Mouse (Mus musculus) hindbrain, embryonic 11.5 days (tissue): Measurements from ENCODE around the gene Adamtsl1. TPM values are rescaled to one million over a fixed set of nuclear protein-coding genes. Genes with fewer than 3 reads are reported as not detected.

Experiments used
- ATAC-seq: fragments of 200-750 bp; cut with Nextera tagmentation; 2 replicates; pipeline ENCODE4 v1.8.0; 2017; ENCODE audit warnings: mild to moderate bottlenecking, moderate TSS enrichment, moderate library complexity; ENCODE audit not compliant: low FRiP score
- DNase-seq: peaks from one replicate; pipeline ENCODE4 v3.0.0-alpha.2; 2015; ENCODE audit warnings: low spot score
- H3K27ac ChIP-seq: fragments of 300-500 bp; sonication (generic); 2 replicates; pipeline ENCODE4 v1.5.1; 2014; ENCODE audit warnings: mild to moderate bottlenecking, low read depth, low read length
- H3K27me3 ChIP-seq: fragments of 300-500 bp; sonication (generic); 2 replicates; pipeline ENCODE4 v1.6.1; 2014; ENCODE audit warnings: mild to moderate bottlenecking, low read length, moderate library complexity, mixed read lengths; ENCODE audit not compliant: control insufficient read depth, insufficient read depth
- H3K36me3 ChIP-seq: fragments of 300-500 bp; sonication (generic); 2 replicates; pipeline ENCODE4 v1.6.1; 2014; ENCODE audit warnings: mild to moderate bottlenecking, low read length, moderate library complexity, mixed read lengths; ENCODE audit not compliant: control insufficient read depth, insufficient read depth
- H3K4me1 ChIP-seq: fragments of 300-500 bp; sonication (generic); replicated peaks from 2 replicates; pipeline ENCODE4 v1.6.1; 2014; ENCODE audit warnings: low read length, mixed read lengths; ENCODE audit not compliant: control insufficient read depth, insufficient read depth
- H3K4me2 ChIP-seq: fragments of 300-500 bp; sonication (generic); replicated peaks from 2 replicates; pipeline ENCODE4 v1.6.1; 2014; ENCODE audit warnings: mild to moderate bottlenecking, low read depth, low read length
- H3K4me3 ChIP-seq: fragments of 300-500 bp; sonication (generic); 2 replicates; pipeline ENCODE4 v1.5.1; 2014; ENCODE audit warnings: low read depth, low read length
- H3K9ac ChIP-seq: fragments of 300-500 bp; sonication (generic); 2 replicates; pipeline ENCODE4 v1.6.1; 2014; ENCODE audit warnings: low read depth, low read length
- H3K9me3 ChIP-seq: fragments of 300-500 bp; sonication (generic); 2 replicates; pipeline ENCODE4 v1.6.1; 2016; ENCODE audit warnings: low read length; ENCODE audit not compliant: control insufficient read depth
- WGBS: fragments of 180-500 bp; shearing (Covaris S2); extraction: QIAGEN DNeasy Blood & Tissue Kit; methylation state at CpG from one replicate; pipeline ENCODE4 v1.1.7; 2014; 5-methylcytosine and 5-hydroxymethylcytosine counted together
- polyA plus RNA-seq: library from polyadenylated mRNA; unstranded; fragments of >200 nt; fragmentation: Nextera tagmentation; extraction: Ambion mirVana; gene quantifications from 2 replicates; pipeline ENCODE4 v1.2.1, GENCODE M21; 2014

The Adamtsl1 gene
- polyA plus RNA-seq, 1 experiment from 2014 or later, result 11.1 TPM

DNA sequence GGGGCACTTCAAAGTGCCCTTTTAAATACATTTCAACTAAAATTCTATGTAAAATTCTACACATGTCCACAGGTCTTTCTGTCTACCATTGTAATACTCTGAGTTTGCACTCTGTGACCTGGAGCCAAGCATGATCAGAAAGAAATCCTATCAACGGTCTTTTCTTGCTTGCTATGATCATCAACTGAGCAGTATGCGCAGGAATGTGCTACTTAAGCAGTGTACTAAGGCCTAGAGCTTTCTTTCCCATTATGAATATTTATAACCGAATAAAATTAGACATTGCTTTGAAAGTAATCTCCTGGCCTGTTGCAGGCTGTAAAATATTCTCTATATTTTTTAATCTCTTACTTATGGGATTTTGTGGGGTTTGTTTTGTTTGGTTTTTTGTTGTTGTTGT is 248.7 kb downstream of the Adamtsl1 start:
- no peaks in the 10 kb centered on the region for H3K4me1 ChIP-seq
- no peak for ATAC-seq
- no peaks in the 10 kb centered on the region for H3K27me3 ChIP-seq
- H3K4me3 ChIP-seq, result no peak overlapping the region
- H3K36me3 ChIP-seq, result no peaks in the 10 kb centered on the region
- no peak for DNase-seq
- WGBS, result 86% methylated on average over 3 of the region's 3 CpGs
- no peak overlapping the region for H3K9ac ChIP-seq
- no peak overlapping the region for H3K27ac ChIP-seq
- H3K4me2 ChIP-seq, result no peak overlapping the region
- H3K9me3 ChIP-seq, result no peaks in the 10 kb centered on the region

DNA sequence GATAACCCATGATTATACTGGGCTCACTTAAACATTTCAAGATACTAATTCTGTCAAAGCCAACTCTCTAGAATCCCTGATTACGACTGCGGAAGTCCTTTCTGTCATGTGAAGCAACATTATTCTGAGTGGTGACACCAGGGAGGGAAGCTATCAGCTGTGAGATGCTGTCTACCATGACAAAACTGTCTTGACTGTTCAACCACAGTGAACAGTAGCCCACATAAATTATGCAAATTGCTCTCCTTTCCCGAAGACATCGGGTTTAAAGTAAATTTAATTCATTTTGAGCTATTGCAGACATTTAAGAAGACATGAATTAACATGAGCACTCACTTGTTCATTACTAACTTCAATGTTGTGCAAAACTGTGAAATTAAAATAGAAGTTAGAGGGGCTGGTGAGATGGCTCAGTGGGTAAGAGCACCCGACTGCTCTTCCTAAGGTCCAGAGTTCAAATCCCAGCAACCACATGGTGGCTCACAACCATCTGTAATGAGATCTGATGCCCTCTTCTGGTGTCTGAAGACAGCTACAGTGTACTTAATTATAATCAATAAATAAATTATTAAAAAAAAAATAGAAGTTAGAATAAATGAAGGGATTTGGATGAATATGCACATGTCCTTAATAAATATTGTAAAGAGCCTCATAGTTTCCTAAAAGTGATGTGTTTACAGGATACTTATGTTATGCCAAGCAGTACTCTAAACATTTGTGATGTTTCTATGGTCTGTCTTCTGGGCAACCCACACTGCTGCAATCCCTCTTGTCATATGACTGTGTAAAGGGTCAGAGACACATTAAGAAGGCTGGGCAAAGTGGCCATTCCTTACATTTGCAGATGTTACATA is 249.4 kb downstream of the Adamtsl1 start:
- Histone ChIP-seq H3K36me3 (no peaks in the 10 kb centered on the region), H3K9ac (no peak overlapping the region), H3K27ac (no peak overlapping the region), H3K4me3 (no peak overlapping the region), H3K27me3 (no peaks in the 10 kb centered on the region), H3K4me2 (no peak overlapping the region), H3K9me3 (no peaks in the 10 kb centered on the region), H3K4me1 (no peaks in the 10 kb centered on the region)
- 72% methylated on average over 5 of the region's 5 CpGs for WGBS
- ATAC-seq, result peak; percentile 22; the same call in 1 of the 2 replicates
- no peak for DNase-seq

DNA sequence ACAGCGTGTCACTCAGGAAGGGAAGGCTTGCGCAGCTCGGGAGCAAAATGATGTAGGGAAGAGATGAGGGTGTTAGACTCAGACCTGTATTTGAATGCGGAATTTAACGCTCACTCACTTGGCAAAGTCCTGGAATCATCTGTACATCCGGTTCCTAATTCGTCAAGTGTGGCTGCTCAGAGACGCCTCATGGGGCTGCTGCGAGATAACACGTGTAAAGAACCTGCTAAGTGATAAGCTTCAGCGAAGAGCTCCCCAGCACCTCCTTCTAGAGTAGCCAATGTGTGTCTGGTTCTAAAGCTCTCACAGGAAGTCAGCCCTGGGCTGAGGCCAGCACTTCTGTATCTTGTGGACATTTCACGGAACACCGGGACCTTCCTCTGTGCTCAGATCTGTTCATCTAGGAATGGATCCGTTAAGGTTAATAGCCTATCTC is 250.1 kb downstream of the Adamtsl1 start:
- H3K27ac ChIP-seq, result no peak overlapping the region
- no peak overlapping the region for H3K9ac ChIP-seq
- H3K4me3 ChIP-seq, result no peak overlapping the region
- H3K36me3 ChIP-seq, result no peaks in the 10 kb centered on the region
- no peaks in the 10 kb centered on the region for H3K4me1 ChIP-seq
- H3K4me2 ChIP-seq, result no peak overlapping the region
- no peak for DNase-seq
- no peaks in the 10 kb centered on the region for H3K27me3 ChIP-seq
- no peaks in the 10 kb centered on the region for H3K9me3 ChIP-seq
- no peak for ATAC-seq
- WGBS, result 92% methylated on average over 14 of the region's 14 CpGs

DNA sequence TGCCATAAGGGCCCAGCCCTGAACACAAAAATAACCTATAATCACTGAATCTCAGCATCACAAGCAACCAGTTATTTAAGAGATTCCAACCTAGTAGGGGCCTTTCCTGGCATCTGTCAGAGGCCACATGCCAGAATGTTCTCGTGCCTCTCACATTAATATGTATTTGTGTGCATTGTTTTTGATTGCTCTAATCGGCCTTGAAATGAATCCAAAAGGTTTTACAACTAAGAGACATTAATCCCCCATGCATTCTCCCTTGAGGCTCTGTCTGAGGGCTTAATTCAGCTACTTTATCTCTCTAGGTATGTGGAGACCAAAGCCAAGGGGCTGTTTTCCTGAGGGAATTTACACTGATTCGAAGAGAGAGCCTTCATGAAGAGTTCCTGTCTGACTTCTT is 250.5 kb downstream of the Adamtsl1 start:
- no peak for ATAC-seq
- WGBS, result 73% methylated on average over 3 of the region's 3 CpGs
- H3K9ac ChIP-seq, result no peak overlapping the region

DNA sequence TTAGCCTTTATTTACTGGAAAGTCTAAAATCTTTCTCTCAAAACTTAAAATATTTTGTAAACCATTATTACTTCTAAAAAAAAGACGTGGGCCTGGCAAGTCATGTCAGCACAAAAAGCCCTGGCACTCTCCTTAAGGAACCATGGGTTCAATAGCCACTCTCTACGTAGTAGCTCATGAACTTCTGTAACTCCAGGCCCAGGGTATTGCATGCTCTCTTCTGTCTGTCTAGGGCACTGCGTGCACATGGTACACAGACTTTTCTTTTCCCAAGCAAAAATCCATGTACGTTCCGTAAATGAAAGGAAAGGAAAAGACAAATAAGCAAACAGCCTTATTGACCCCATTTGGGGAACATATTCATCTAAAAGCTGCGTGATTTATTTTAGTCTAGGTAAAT is 253.7 kb downstream of the Adamtsl1 start:
- WGBS, result 71% methylated on average over 6 of the region's 6 CpGs
- no peak overlapping the region for H3K4me2 ChIP-seq
- ATAC-seq (no peak), DNase-seq (no peak)
- H3K9ac ChIP-seq, result no peak overlapping the region
- no peaks in the 10 kb centered on the region for H3K4me1 ChIP-seq
- no peaks in the 10 kb centered on the region for H3K36me3 ChIP-seq
- H3K27ac ChIP-seq, result no peak overlapping the region
- H3K9me3 ChIP-seq, result no peaks in the 10 kb centered on the region
- no peaks in the 10 kb centered on the region for H3K27me3 ChIP-seq
- H3K4me3 ChIP-seq, result no peak overlapping the region

More for the DNA sequence above, 250.5 kb downstream of the Adamtsl1 start:
- H3K4me2 ChIP-seq, result no peak overlapping the region
- DNase-seq, result no peak
- no peak overlapping the region for H3K27ac ChIP-seq
- H3K9me3 ChIP-seq, result no peaks in the 10 kb centered on the region
- no peaks in the 10 kb centered on the region for H3K27me3 ChIP-seq
- H3K4me3 ChIP-seq, result no peak overlapping the region
- H3K4me1 ChIP-seq, result no peaks in the 10 kb centered on the region
- no peaks in the 10 kb centered on the region for H3K36me3 ChIP-seq

DNA sequence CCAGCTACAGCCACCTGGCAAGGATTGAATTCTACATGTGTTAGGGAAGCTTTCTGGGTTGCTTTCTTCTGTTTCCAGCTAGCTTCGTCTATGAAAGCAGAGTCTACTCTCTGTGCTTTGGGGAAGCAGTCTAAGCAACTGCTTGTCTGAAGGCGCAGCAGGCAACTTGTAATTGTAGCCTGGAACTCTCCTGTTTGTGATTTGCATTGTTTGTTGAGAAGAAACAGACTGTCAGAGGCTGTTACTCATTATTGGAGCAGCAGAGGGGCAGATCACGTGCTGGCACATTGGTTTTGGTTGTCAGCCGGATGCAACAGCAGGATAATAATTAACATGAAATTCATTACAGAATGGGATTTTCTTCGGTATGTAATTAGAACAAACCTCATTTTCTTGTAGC is 254.1 kb downstream of the Adamtsl1 start:
- ATAC-seq, result no peak
- Histone ChIP-seq H3K4me1 (no peaks in the 10 kb centered on the region), H3K27me3 (no peaks in the 10 kb centered on the region), H3K9ac (no peak overlapping the region), H3K9me3 (no peaks in the 10 kb centered on the region), H3K36me3 (no peaks in the 10 kb centered on the region), H3K27ac (no peak overlapping the region), H3K4me2 (no peak overlapping the region), H3K4me3 (no peak overlapping the region)
- 26% methylated on average over 5 of the region's 5 CpGs for WGBS
- peak; percentile 17 for DNase-seq

DNA sequence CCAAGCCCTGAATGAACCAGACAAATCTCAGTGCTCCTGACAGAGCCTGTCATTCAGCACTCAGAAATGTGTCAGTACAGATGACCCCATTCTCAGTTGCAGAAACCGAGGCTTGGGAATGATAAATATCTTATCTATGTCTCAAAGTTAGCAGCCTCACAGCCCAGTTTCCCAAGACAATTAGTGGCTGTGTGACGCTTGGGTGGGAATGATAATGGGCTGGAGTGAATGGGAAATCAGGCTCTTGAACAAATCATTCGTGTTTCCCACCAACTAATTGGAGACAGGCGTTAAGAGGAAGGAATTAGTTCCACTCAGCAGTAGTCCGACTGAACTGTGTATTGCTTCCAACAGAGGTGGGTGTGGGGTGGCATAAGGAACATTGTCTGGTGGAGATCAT is 268.5 kb downstream of the Adamtsl1 start:
- 14% methylated on average over 5 of the region's 5 CpGs for WGBS
- Histone ChIP-seq H3K27ac (no peak overlapping the region), H3K9me3 (no peaks in the 10 kb centered on the region), H3K4me2 (no peak overlapping the region), H3K4me3 (no peak overlapping the region), H3K36me3 (no peaks in the 10 kb centered on the region), H3K9ac (no peak overlapping the region), H3K27me3 (peaks cover 10% of the 10 kb centered on the region), H3K4me1 (no peaks in the 10 kb centered on the region)
- ATAC-seq (peak; percentile 73), DNase-seq (peak; percentile 35)

DNA sequence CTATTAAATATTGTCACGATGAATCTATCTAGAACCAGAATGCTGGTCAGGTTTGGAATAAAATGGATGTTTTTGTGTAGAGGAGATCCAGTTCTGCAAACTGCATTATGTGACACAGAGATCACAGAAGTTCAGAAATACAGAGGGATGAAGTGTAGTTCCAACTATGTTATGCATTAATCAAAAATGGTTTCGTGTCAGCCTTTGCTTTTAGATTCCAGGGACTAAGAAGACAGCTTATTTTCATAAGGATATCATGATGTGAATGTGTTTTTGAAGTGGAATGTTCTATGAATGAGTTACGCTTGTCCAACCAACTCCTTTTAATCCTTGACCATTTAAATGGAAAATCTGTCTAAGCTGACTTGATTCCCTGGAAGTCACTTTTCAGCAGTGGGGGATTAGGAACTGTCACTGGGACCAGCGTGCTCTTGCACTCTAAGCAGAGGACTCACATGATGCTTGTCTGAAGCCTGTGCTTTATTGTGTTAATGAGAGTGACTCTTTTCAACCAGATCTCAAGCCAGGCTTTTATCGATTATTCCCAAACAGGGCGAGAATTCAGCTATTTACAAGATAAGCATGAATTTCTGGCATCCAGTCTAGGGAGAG is 269.9 kb downstream of the Adamtsl1 start:
- no peak overlapping the region for H3K4me2 ChIP-seq
- H3K4me3 ChIP-seq, result no peak overlapping the region
- no peaks in the 10 kb centered on the region for H3K36me3 ChIP-seq
- H3K27me3 ChIP-seq, result peaks cover 10% of the 10 kb centered on the region
- H3K27ac ChIP-seq, result no peak overlapping the region
- no peaks in the 10 kb centered on the region for H3K4me1 ChIP-seq
- H3K9ac ChIP-seq, result no peak overlapping the region
- DNase-seq, result peak; percentile 6
- peak; percentile 51; the same call in 1 of the 2 replicates for ATAC-seq
- H3K9me3 ChIP-seq, result no peaks in the 10 kb centered on the region
- 37% methylated on average over 6 of the region's 6 CpGs for WGBS

DNA sequence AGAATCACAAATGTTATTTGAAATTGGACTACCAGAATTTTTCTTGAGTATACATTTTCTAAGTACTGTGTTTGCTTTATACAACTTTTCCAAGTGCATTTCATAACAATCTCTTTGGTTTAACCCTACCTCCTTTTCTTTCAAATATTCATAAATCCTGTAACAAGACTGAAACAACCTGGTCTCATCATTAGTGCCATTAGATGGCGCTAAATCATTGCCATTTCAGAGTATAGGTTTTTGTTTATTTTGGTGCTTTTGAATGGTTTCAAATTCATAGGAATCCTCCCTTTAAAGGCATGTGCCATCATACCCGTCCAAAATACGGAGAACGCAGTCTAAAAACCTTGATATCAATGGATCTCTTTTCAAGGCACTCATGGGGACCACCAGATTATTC is 270.5 kb downstream of the Adamtsl1 start:
- 63% methylated on average over 4 of the region's 4 CpGs for WGBS
- H3K4me3 ChIP-seq, result no peak overlapping the region
- H3K9me3 ChIP-seq, result no peaks in the 10 kb centered on the region
- H3K27ac ChIP-seq, result no peak overlapping the region
- no peaks in the 10 kb centered on the region for H3K36me3 ChIP-seq
- DNase-seq (peak; percentile 17), ATAC-seq (no peak)
- H3K27me3 ChIP-seq, result peaks cover 10% of the 10 kb centered on the region; the same call in 1 of the 2 replicates
- no peaks in the 10 kb centered on the region for H3K4me1 ChIP-seq
- no peak overlapping the region for H3K4me2 ChIP-seq
- no peak overlapping the region for H3K9ac ChIP-seq
